Mouse (Mus musculus) lung, postnatal 0 days (tissue): ENCODE data around the gene Krtap19-2. TPM values are rescaled to one million over a fixed set of nuclear protein-coding genes. Genes with fewer than 3 reads are reported as not detected.

ENCODE experiments used
- ATAC-seq: fragments of 200-750 bp; cut with Nextera tagmentation; 2 replicates; pipeline ENCODE4 v1.8.0; 2017; ENCODE audit warnings: moderate library complexity
- DNase-seq: peaks from one replicate; pipeline ENCODE4 v3.0.0-alpha.2; 2016; ENCODE audit warnings: low spot score
- H3K27ac ChIP-seq: fragments of 300-500 bp; sonication (generic); 2 replicates; pipeline ENCODE4 v1.5.1; 2014; ENCODE audit warnings: antibody characterized with exemption, mild to moderate bottlenecking, low read length, mixed read lengths
- H3K27me3 ChIP-seq: fragments of 300-500 bp; sonication (generic); replicated peaks from 2 replicates; pipeline ENCODE4 v1.6.1; 2014; ENCODE audit warnings: low read length, mixed read lengths; ENCODE audit not compliant: insufficient read depth
- H3K36me3 ChIP-seq: fragments of 300-500 bp; sonication (generic); 2 replicates; pipeline ENCODE4 v1.6.1; 2014; ENCODE audit warnings: low read length, mixed read lengths; ENCODE audit not compliant: insufficient read depth
- H3K4me1 ChIP-seq: fragments of 300-500 bp; sonication (generic); 2 replicates; pipeline ENCODE4 v1.6.1; 2014; ENCODE audit warnings: antibody characterized with exemption, low read depth, low read length, mixed read lengths; ENCODE audit not compliant: insufficient read depth
- H3K4me2 ChIP-seq: fragments of 300-500 bp; sonication (generic); replicated peaks from 2 replicates; pipeline ENCODE4 v1.6.1; 2014; ENCODE audit warnings: low read depth, mild to moderate bottlenecking, low read length, moderate library complexity, mixed read lengths
- H3K4me3 ChIP-seq: fragments of 300-500 bp; sonication (generic); 2 replicates; pipeline ENCODE4 v1.5.1; 2014; ENCODE audit warnings: low read depth, low read length
- H3K9ac ChIP-seq: fragments of 300-500 bp; sonication (generic); replicated peaks from 2 replicates; pipeline ENCODE4 v1.6.1; 2014; ENCODE audit warnings: low read depth, mild to moderate bottlenecking
- H3K9me3 ChIP-seq: fragments of 300-500 bp; sonication (generic); 2 replicates; pipeline ENCODE4 v1.6.1; 2016; ENCODE audit warnings: low read length, mixed read lengths
- CTCF ChIP-seq: IDR thresholded peaks from 2 replicates; pipeline ENCODE4 v1.5.1; 2016; ENCODE audit warnings: antibody characterized with exemption, mild to moderate bottlenecking
- EP300 ChIP-seq: IDR thresholded peaks from 2 replicates; pipeline ENCODE4 v1.6.1; 2016; ENCODE audit warnings: antibody characterized with exemption, mild to moderate bottlenecking, control low read depth
- whole genome bisulfite sequencing: fragments of 180-500 bp; shearing (Covaris S2); extraction: QIAGEN DNeasy Blood & Tissue Kit; methylation state at CpG from one replicate; pipeline ENCODE4 v1.1.7; 2014; 5-methylcytosine and 5-hydroxymethylcytosine counted together
- polyA plus RNA-seq: library from polyadenylated mRNA; unstranded; fragments of >200 nt; fragmentation: Nextera tagmentation; extraction: Ambion mirVana; gene quantifications from 2 replicates; pipeline ENCODE4 v1.2.1, GENCODE M21; 2015

The Krtap19-2 gene
- polyA plus RNA-seq, 1 experiment from 2014 or later, result not detected

- H3K36me3 ChIP-seq, result no peaks in the 10 kb centered on the region
- no peaks in the 10 kb centered on the region for H3K27me3 ChIP-seq
- no peak overlapping the region for H3K4me3 ChIP-seq
- peak; percentile 72 for TF ChIP-seq CTCF
- no peak for TF ChIP-seq EP300
- 10% methylated on average over 5 of the region's 5 CpGs for WGBS
- H3K9me3 ChIP-seq, result no peaks in the 10 kb centered on the region
- H3K4me2 ChIP-seq, result no peak overlapping the region
- no peaks in the 10 kb centered on the region for H3K4me1 ChIP-seq
- no peak overlapping the region for H3K27ac ChIP-seq
- DNase-seq (peak; percentile 18), ATAC-seq (no peak)
- no peak overlapping the region for H3K9ac ChIP-seq
These were observed 22.6 kb downstream of the Krtap19-2 start for GRCm38 (mm10) chr16:88851450-88851849.

DNA sequence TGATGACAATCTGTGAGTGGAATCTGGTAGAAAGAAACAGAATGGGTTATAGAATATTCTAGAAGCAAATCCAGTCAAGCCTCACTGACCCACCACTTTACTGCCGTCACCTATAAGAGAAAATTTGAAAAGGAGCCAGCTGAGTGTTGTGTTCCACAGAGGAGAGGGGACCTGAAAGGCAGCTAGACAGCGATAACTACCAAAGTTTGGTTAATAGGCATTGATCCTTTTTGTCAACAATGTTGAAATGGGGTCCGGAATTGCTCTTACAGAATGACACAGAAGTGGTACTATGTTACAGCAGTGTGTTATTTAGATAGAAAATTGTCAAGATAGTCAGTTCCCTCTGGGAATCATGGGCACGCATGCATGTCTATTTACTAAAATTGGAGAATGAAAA, 25.5 kb downstream of the Krtap19-2 start:
- Histone ChIP-seq H3K9me3 (no peaks in the 10 kb centered on the region), H3K4me2 (no peak overlapping the region), H3K27ac (no peak overlapping the region), H3K27me3 (no peaks in the 10 kb centered on the region), H3K36me3 (no peaks in the 10 kb centered on the region), H3K9ac (no peak overlapping the region), H3K4me3 (no peak overlapping the region), H3K4me1 (no peaks in the 10 kb centered on the region)
- ATAC-seq (no peak), DNase-seq (no peak)
- 78% methylated on average over 4 of the region's 4 CpGs for WGBS
- TF ChIP-seq EP300 (no peak), CTCF (no peak)

DNA sequence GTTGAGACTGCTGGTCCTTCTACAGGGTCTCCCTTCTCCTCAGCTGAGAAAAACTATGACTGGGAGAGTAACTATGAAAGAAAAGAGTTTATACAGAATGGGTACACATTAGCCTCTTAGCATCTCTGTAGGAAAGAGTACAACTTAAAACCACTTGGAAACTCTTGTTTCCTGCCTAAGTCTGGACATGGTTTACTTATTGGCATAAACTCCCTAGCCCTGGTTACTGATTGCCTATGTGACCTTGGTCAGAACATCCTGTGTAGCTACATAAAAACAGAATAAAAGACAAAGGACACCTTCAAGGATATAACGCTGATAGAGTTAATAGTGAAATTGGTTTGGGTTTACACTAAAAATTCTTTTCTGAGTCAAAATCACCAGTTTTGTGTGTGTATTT, 26.7 kb downstream of the Krtap19-2 start:
- no peak overlapping the region for H3K4me2 ChIP-seq
- H3K4me1 ChIP-seq, result no peaks in the 10 kb centered on the region
- TF ChIP-seq CTCF, result no peak
- TF ChIP-seq EP300, result no peak
- ATAC-seq (no peak), DNase-seq (no peak)
- no peak overlapping the region for H3K27ac ChIP-seq
- no peaks in the 10 kb centered on the region for H3K36me3 ChIP-seq
- 89% methylated on average over 1 of the region's 1 CpGs for WGBS
- H3K9ac ChIP-seq, result no peak overlapping the region
- no peaks in the 10 kb centered on the region for H3K9me3 ChIP-seq
- no peaks in the 10 kb centered on the region for H3K27me3 ChIP-seq
- no peak overlapping the region for H3K4me3 ChIP-seq

- H3K27ac ChIP-seq, result no peak overlapping the region
- no peak overlapping the region for H3K4me3 ChIP-seq
- H3K4me1 ChIP-seq, result no peaks in the 10 kb centered on the region
- H3K9me3 ChIP-seq, result no peaks in the 10 kb centered on the region
- no peak overlapping the region for H3K4me2 ChIP-seq
- TF ChIP-seq EP300 (no peak), CTCF (no peak)
- no peak for ATAC-seq
- WGBS, result 76% methylated on average over 3 of the region's 3 CpGs
- H3K27me3 ChIP-seq, result no peaks in the 10 kb centered on the region
- H3K36me3 ChIP-seq, result no peaks in the 10 kb centered on the region
- H3K9ac ChIP-seq, result no peak overlapping the region
- DNase-seq, result no peak
These were observed 47.1 kb downstream of the Krtap19-2 start for GRCm38 (mm10) chr16:88826978-88827377.

DNA sequence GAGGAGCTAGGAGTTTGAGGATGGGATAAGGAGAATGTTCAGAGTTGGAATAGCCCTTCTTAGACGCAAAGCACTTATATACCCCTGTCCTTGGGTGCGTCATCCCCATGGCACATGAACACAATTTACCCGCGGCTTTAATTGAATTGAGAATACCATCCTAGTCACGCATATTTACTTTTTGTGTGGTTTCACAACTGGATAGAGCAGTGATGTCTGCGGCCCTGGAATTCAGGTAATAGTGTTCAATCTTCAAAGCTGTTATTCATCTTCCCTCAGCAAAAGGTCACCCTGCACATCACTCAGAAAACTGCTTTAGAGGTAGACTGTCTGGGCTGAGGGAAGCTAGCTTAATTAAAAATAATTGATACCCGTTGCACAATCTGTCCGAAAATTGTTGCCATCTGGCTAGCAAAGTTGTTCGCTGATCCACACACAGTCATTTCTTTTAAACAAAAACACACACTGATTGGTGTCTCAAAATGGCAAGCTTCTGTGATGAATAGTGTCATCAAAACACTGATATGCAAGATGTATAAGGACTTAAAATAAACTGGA, 47.9 kb downstream of the Krtap19-2 start, which contains the start of gene Krtap14:
Krtap14 (minus strand) TSS at position 51 of the 558 bp plus-strand sequence.
- H3K4me2 ChIP-seq, result no peak within 1 kb of the TSS
- DNase-seq (no peak), ATAC-seq (no peak)
- no peak for TF ChIP-seq EP300
- TF ChIP-seq CTCF, result no peak
- no peaks in the 10 kb centered on the region for H3K27me3 ChIP-seq
- no peak within 1 kb of the TSS for H3K9ac ChIP-seq
- H3K36me3 ChIP-seq, result no peaks in the 10 kb centered on the region
- 88% methylated on average over 9 of the region's 9 CpGs for WGBS
- H3K27ac ChIP-seq, result no peak within 1 kb of the TSS
- no peak within 1 kb of the TSS for H3K4me3 ChIP-seq
- no peaks in the 10 kb centered on the region for H3K9me3 ChIP-seq
- no peaks in the 10 kb centered on the region for H3K4me1 ChIP-seq

DNA sequence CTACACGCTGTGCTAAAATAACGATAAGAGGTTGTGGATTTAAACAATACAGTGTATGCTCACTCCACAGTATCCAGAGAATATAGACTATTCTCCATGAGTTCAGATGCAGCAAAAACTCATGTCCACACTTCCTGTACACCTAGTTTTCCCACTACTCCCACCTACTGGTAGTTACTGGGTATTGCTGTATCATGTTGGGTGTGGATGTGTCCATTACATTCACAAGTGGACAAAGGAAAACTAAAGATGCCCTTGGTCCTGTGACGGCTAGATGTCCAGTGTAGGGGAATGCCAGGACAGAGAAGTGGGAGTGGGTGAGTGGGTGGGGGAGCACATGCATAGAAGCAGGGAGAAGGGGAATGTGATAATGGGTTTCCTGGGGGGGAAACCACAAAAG, 50.3 kb downstream of the Krtap19-2 start:
- WGBS, result 83% methylated on average over 3 of the region's 3 CpGs
- no peak for DNase-seq
- no peak for ATAC-seq

More for the DNA sequence above, 50.3 kb downstream of the Krtap19-2 start:
- H3K27me3 ChIP-seq, result no peaks in the 10 kb centered on the region
- no peaks in the 10 kb centered on the region for H3K4me1 ChIP-seq
- TF ChIP-seq EP300 (no peak), CTCF (peak; percentile 70)
- H3K9me3 ChIP-seq, result no peaks in the 10 kb centered on the region
- H3K9ac ChIP-seq, result no peak overlapping the region
- H3K27ac ChIP-seq, result no peak overlapping the region
- no peak overlapping the region for H3K4me2 ChIP-seq
- H3K36me3 ChIP-seq, result no peaks in the 10 kb centered on the region
- H3K4me3 ChIP-seq, result no peak overlapping the region

Other genes starting within 250 kb of the Krtap19-2 start
- not detected in 2 replicates for gene 2310079G19Rik, start 246.6 kb downstream of the Krtap19-2 start, polyA plus RNA-seq
- gene Krtap26-1, start 226.5 kb downstream of the Krtap19-2 start, polyA plus RNA-seq, result not detected in 2 replicates
- not detected in 2 replicates for gene Krtap27-1, start 202.6 kb downstream of the Krtap19-2 start, polyA plus RNA-seq
- not detected in 2 replicates for gene 2310061N02Rik, start 166.3 kb downstream of the Krtap19-2 start, polyA plus RNA-seq
- gene Krtap13-1, start 145.4 kb downstream of the Krtap19-2 start, polyA plus RNA-seq, result not detected in 2 replicates
- gene Krtap13, start 122.6 kb downstream of the Krtap19-2 start, polyA plus RNA-seq, result not detected in 2 replicates
- not detected in 2 replicates for gene 2310034C09Rik, start 115.4 kb downstream of the Krtap19-2 start, polyA plus RNA-seq
- gene 2310057N15Rik, start 100.1 kb downstream of the Krtap19-2 start, polyA plus RNA-seq, result not detected in 2 replicates
- not detected in 2 replicates for gene Gm5965, start 96.4 kb downstream of the Krtap19-2 start, polyA plus RNA-seq
- not detected in 2 replicates for gene Gm20741, start 62.0 kb downstream of the Krtap19-2 start, polyA plus RNA-seq
- not detected in 2 replicates for gene Krtap15, start 54.1 kb downstream of the Krtap19-2 start, polyA plus RNA-seq
- not detected in 2 replicates for gene Krtap14, start 48.1 kb downstream of the Krtap19-2 start, polyA plus RNA-seq
- gene Krtap19-1, start 4.9 kb downstream of the Krtap19-2 start, polyA plus RNA-seq, result not detected in 2 replicates
- gene Krtap19-3, start 3.8 kb upstream of the Krtap19-2 start, polyA plus RNA-seq, result not detected in 2 replicates
- gene Krtap19-4, start 10.8 kb upstream of the Krtap19-2 start, polyA plus RNA-seq, result not detected in 2 replicates
- gene Krtap19-5, start 22.2 kb upstream of the Krtap19-2 start, polyA plus RNA-seq, result not detected in 2 replicates
- not detected in 2 replicates for gene Krtap19-9b, start 58.0 kb upstream of the Krtap19-2 start, polyA plus RNA-seq
- not detected in 2 replicates for gene Krtap16-3, start 88.6 kb upstream of the Krtap19-2 start, polyA plus RNA-seq
- not detected in 2 replicates for gene Krtap22-2, start 136.5 kb upstream of the Krtap19-2 start, polyA plus RNA-seq
- not detected in 2 replicates for gene Gm10229, start 141.0 kb upstream of the Krtap19-2 start, polyA plus RNA-seq
- gene Krtap6-1, start 157.4 kb upstream of the Krtap19-2 start, polyA plus RNA-seq, result not detected in 2 replicates
- not detected in 2 replicates for gene Gm10228, start 167.2 kb upstream of the Krtap19-2 start, polyA plus RNA-seq
- gene Krtap6-5, start 173.6 kb upstream of the Krtap19-2 start, polyA plus RNA-seq, result not detected in 2 replicates
- gene 1110025L11Rik, start 189.7 kb upstream of the Krtap19-2 start, polyA plus RNA-seq, result not detected in 2 replicates
- not detected in 2 replicates for gene Krtap6-3, start 209.7 kb upstream of the Krtap19-2 start, polyA plus RNA-seq